Mouse (Mus musculus) ES-E14 (cell line): ENCODE measurements around the gene E030030I06Rik. TPM values are rescaled to one million over a fixed set of nuclear protein-coding genes. Genes with fewer than 3 reads are reported as not detected.
A peak's percentile ranks its signal among the peaks of the same experiment; 100 is the strongest.
"Not testable (repeated sequence)": the region's sequence is repeated elsewhere in the genome, so short reads cannot be mapped to it uniquely, and the experiment has no call there.

Experiments used
- DNase-seq: peaks from one replicate; pipeline ENCODE4 v3.0.0-alpha.2; 2013; ENCODE audit warnings: low read depth, low spot score
- H3K27ac ChIP-seq: 2 replicates; pipeline ENCODE4 v1.5.1; 2012; ENCODE audit warnings: low read depth, mild to moderate bottlenecking, low read length, moderate library complexity, mixed read lengths; ENCODE audit not compliant: poor library complexity, insufficient read depth, severe bottlenecking
- H3K36me3 ChIP-seq: 2 replicates; pipeline ENCODE4 v1.6.1; 2012; ENCODE audit warnings: mild to moderate bottlenecking, low read length, moderate library complexity, mixed read lengths; ENCODE audit not compliant: control insufficient read depth, poor library complexity, insufficient read depth, severe bottlenecking
- H3K4me1 ChIP-seq, 2 experiments: fragments of 150-350 bp in 1 of 2; sonication (generic) in 1 of 2; 2 replicates each; pipeline ENCODE4 v1.6.1; 2012; ENCODE audit warnings: low read length in 2 of 2, mild to moderate bottlenecking in 1 of 2, mixed read lengths in 1 of 2; ENCODE audit not compliant: control insufficient read depth in 2 of 2, insufficient read depth in 2 of 2, poor library complexity in 1 of 2
- H3K4me3 ChIP-seq, 2 experiments: fragments of 150-350 bp in 1 of 2; sonication (generic) in 1 of 2; 2 replicates each; pipeline ENCODE4 v1.5.1; 2012; ENCODE audit warnings: low read length in 2 of 2, low read depth in 1 of 2, mild to moderate bottlenecking in 1 of 2, mixed read lengths in 1 of 2; ENCODE audit not compliant: insufficient read depth in 1 of 2, poor library complexity in 1 of 2, severe bottlenecking in 1 of 2
- H3K9ac ChIP-seq: 2 replicates; pipeline ENCODE4 v1.6.1; 2012; ENCODE audit warnings: low read depth, mild to moderate bottlenecking, low read length, mixed read lengths; ENCODE audit not compliant: poor library complexity, insufficient read depth, severe bottlenecking
- H3K9me3 ChIP-seq: fragments of 150-350 bp; sonication (generic); 2 replicates; pipeline ENCODE4 v1.6.1; 2012; ENCODE audit warnings: low read depth, mild to moderate bottlenecking, low read length; ENCODE audit not compliant: control insufficient read depth, insufficient read depth
- ZC3H11A ChIP-seq: IDR thresholded peaks from 2 replicates; pipeline ENCODE4 v1.6.1; 2012; ENCODE audit warnings: low read depth, mild to moderate bottlenecking, inconsistent platforms, low read length, borderline replicate concordance
- in situ Hi-C, 2 experiments: fragments of 600-800 bp; cut with MboI; formaldehyde crosslinking; loops; one replicate each; pipeline ENCODE4 v1.15.1; 2025; ENCODE audit warnings: low sequenced_read_pairs in 2 of 2, inconsistent platforms in 1 of 2; ENCODE audit not compliant: unreplicated experiment in 2 of 2
- total RNA-seq: library from RNA; depleted of rRNA; stranded (reverse); fragments of 300-350 nt; gene quantifications from 2 replicates; pipeline ENCODE4 v1.2.3, GENCODE M21; 2012

Gene E030030I06Rik
- total RNA-seq, 1 experiment: not detected

DNA sequence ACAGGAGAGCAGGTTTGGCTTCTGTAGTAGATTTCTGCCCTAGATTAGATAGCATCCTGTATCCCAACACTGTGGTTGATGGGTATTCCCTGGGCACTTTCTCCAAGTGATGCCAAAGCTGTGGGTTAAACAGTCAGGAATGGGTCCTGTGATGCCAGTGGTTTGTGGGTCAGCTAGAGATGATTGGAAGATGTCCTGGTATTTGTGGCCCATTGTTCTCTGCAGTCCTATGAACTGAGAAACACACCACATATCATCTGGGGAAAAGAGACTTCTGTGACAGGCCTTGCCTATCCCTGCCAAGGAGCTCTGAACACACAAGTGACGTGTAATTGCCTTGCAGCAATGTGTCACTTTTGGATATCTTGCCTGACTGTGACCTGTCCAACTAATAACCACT, 18.0 kb upstream of the E030030I06Rik start:
- H3K36me3 ChIP-seq, H3K9ac ChIP-seq, H3K4me1 ChIP-seq, H3K4me3 ChIP-seq, H3K9me3 ChIP-seq, DNase-seq, H3K27ac ChIP-seq: not testable (repeated sequence)
- in situ Hi-C loops: loop anchor here in 1 of 2 experiments (10.0 kb wide), 1 partner anchor 108 kb away; no protein-coding TSS in a partner anchor

DNA sequence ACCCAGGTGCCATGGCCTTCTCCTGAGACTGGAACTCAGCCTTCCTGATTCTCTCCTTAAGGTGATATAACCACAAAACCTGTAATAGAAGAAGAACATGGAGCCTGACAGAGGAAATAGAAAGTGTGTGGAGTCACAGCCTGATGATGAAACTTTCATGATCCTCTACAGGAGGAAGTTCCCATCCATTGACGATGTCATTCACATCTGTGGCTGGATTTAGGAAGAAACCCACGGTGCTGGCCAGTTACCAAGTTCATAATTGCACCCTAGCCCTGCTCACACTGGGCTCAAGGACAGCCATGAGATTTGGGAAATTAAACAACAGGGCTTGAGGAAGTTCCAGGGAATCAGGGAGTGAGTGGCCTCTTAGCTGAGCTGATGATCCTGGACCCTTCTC, 17.0 kb upstream of the E030030I06Rik start:
- not testable (repeated sequence) for H3K27ac ChIP-seq, H3K9me3 ChIP-seq, H3K9ac ChIP-seq, DNase-seq, H3K36me3 ChIP-seq, H3K4me3 ChIP-seq, H3K4me1 ChIP-seq
- in situ Hi-C loops: loop anchor here in 1 of 2 experiments (10.0 kb wide), 1 partner anchor 109 kb away; no protein-coding TSS in a partner anchor

DNA sequence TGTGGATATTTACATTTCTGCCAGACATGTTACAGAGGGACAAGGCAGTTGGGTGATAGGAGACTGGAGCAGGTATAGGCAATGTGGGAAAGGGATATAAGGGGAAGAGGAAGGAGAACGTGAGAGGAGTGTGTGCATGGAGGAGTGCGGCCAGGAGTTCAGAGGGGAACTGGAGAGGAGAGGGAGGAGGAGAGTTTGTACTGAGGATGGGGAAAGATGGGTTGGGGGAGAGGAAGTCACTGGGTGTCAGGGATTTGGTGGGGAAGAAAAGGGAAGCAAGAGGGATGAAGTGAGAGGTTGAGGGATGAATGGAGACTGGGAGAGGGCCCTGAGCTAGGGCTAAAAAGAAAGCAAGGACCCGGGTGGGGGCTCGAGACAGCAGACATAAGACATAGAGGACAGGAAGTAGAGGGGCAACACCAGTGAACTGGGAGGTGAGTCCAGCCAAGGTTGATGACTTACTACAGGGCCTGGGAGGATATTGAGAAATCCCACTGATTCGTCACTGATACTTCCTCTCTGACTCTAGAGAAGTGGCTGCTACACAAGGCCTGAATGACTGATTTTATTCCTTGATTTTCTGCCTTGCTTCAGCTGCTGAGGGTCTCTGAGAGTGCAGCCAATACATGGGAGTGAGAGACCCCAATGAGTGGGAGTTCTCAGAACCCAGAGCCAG, 16.4 kb upstream of the E030030I06Rik start:
- H3K4me3 ChIP-seq, DNase-seq, H3K4me1 ChIP-seq, H3K36me3 ChIP-seq, H3K9me3 ChIP-seq, H3K27ac ChIP-seq, H3K9ac ChIP-seq: not testable (repeated sequence)
- in situ Hi-C loops: loop anchor here in 1 of 2 experiments (10.0 kb wide), 1 partner anchor 109 kb away; no protein-coding TSS in a partner anchor

DNA sequence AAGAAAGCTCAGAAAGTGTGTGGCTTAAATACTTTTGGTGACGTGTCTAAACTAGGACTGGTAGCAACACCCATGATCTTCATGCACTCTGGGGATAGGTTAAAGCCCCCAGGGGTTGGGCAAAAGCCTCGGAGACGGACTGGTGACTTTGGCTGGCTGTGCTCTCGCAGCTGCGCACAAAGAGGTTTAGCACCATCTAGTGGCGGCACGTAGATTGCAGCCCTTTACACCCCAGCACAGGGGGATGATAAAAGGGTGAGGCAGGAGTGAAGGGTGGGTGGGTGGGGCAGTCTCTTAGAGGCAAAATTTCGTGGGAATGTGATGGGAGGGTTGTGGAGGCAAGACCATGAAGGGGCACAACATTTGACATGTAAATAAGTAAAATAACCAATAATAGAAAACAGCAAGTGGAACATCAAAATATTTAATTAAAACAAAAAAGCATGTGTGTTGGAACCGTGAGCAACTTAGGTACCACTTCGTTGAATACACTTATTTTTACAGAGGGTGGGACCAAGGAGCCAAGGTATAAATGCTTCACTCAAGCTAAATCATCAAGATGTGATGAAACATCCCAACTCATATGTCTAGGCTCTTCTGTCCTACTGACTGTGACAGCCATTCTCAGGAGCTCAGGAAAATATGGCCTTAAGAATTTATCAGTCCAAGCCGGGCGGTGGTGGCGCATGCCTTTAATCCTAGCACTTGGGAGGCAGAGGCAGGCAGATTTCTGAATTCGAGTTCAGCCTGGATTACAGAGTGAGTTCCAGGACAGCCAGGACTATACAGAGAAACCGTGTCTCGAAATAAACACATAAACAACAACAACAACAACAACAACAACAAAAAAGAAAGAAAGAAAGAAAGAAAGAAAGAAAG, 14.9 kb upstream of the E030030I06Rik start:
- H3K9ac ChIP-seq, H3K9me3 ChIP-seq, H3K27ac ChIP-seq, H3K4me1 ChIP-seq, H3K36me3 ChIP-seq, DNase-seq: not testable (repeated sequence)
- in situ Hi-C loops: loop anchor here (5.0 to 10.0 kb wide), 2 partner anchors 111 to 113 kb away; no protein-coding TSS in a partner anchor
- peak overlapping the region in 1 of 2 experiments; percentile 54; a peak in 2 of 4 replicates for H3K4me3 ChIP-seq
- peak; percentile 21; the same call in 1 of the 2 replicates for TF ChIP-seq ZC3H11A

DNA sequence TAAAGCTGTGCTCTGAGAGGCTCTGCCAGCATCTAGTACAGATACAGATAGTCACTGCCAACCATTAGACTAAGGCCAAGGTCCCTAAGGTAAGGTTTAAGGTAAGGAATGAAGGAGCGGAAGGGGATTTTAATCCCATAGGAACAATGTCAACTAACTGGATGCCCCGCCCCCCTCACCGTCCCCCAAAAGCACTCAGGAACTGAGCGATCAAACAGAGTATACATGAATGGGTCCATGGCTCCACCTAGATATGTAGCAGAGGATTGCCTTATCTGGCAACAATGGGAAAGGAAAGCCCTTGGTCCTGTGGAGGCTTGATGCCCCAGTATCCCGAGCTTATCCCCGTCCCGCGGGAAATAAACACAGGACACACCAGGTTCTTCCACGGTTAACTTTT, 14.2 kb upstream of the E030030I06Rik start:
- in situ Hi-C loops: loop anchor here (5.0 to 10.0 kb wide), 2 partner anchors 112 to 114 kb away; no protein-coding TSS in a partner anchor
- not testable (repeated sequence) for DNase-seq, H3K36me3 ChIP-seq, H3K4me1 ChIP-seq, H3K27ac ChIP-seq, H3K9ac ChIP-seq, H3K9me3 ChIP-seq
- peak overlapping the region in 1 of 2 experiments; percentile 54; a peak in 2 of 4 replicates for H3K4me3 ChIP-seq
